Comparison of ENCODE assay signal across 10 mouse cellular contexts in genomic region chr7:62877033-62877432, GRCm38 (mm10). TPM values are rescaled to one million over a fixed set of nuclear protein-coding genes. Genes with fewer than 3 reads are reported as not detected.
A peak's percentile ranks its signal among the peaks of the same experiment; 100 is the strongest.
DNase-seq lines count a peak whose midpoint lies in the region; ATAC-seq and TF ChIP-seq lines count a peak whose summit lies in the region.
"Had no signal": no experiment of that assay in that cellular context is flagged by ENCODE, and none has a peak within 500 bp of the region (broad histone marks: within the 10 kb centered on the region; RNA-seq: fewer than 3 reads in every experiment).

No protein-coding gene starts in this region.

- no peaks in the 10 kb centered on the region for H3K4me1 ChIP-seq in forebrain, embryonic 11.5 days (replicated peaks; ENCODE audit: control insufficient read depth, insufficient read depth, low read length)
- no peaks in the 10 kb centered on the region for H3K4me1 ChIP-seq in forebrain, embryonic 10.5 days
- no peaks in the 10 kb centered on the region for H3K4me1 ChIP-seq in neural tube, embryonic 11.5 days (ENCODE audit: control insufficient read depth, insufficient read depth, low read length)
- H3K4me1 ChIP-seq in stomach, postnatal 0 days (replicated peaks; ENCODE audit: control insufficient read depth, insufficient read depth): no peaks in the 10 kb centered on the region
- H3K4me1 ChIP-seq: neural tube, embryonic 12.5 days had no signal

- no peak overlapping the region for H3K4me2 ChIP-seq in forebrain, embryonic 11.5 days (ENCODE audit: low read depth, low read length, severe bottlenecking)
- no peak overlapping the region for H3K4me2 ChIP-seq in neural tube, embryonic 11.5 days (ENCODE audit: low read depth)
- no peak overlapping the region for H3K4me2 ChIP-seq in stomach, postnatal 0 days (replicated peaks; ENCODE audit: low read depth)
- H3K4me2 ChIP-seq: neural tube, embryonic 12.5 days had no signal

- TF ChIP-seq EP300 in stomach, postnatal 0 days (optimal IDR thresholded peaks at IDR 0.05): no peak

- H3K27ac ChIP-seq in forebrain, embryonic 11.5 days (ENCODE audit: low read depth, low read length): no peak overlapping the region
- no peak overlapping the region for H3K27ac ChIP-seq in forebrain, embryonic 10.5 days
- no peak overlapping the region for H3K27ac ChIP-seq in neural tube, embryonic 11.5 days (ENCODE audit: low read depth, low read length)
- H3K27ac ChIP-seq in stomach, postnatal 0 days (replicated peaks): no peak overlapping the region
- H3K27ac ChIP-seq: neural tube, embryonic 12.5 days had no signal

- no peaks in the 10 kb centered on the region for H3K36me3 ChIP-seq in forebrain, embryonic 11.5 days (ENCODE audit: control insufficient read depth, insufficient read depth, low read length)
- no peaks in the 10 kb centered on the region for H3K36me3 ChIP-seq in forebrain, embryonic 10.5 days (replicated peaks)
- H3K36me3 ChIP-seq in neural tube, embryonic 11.5 days (ENCODE audit: control insufficient read depth, insufficient read depth, low read length): no peaks in the 10 kb centered on the region
- H3K36me3 ChIP-seq in stomach, postnatal 0 days (ENCODE audit: control insufficient read depth, insufficient read depth, low read length): no peaks in the 10 kb centered on the region
- H3K36me3 ChIP-seq: neural tube, embryonic 12.5 days had no signal

- WGBS in forebrain, embryonic 11.5 days: 5% methylated on average over 1 of the region's 1 CpGs
- 18% methylated on average over 1 of the region's 1 CpGs for WGBS in forebrain, embryonic 10.5 days
- 23% methylated on average over 1 of the region's 1 CpGs for WGBS in neural tube, embryonic 11.5 days
- WGBS in stomach, postnatal 0 days: 21% methylated on average over 1 of the region's 1 CpGs

- peak; percentile 76; the same call in 1 of the 2 replicates for ATAC-seq in forebrain, embryonic 11.5 days (replicated peaks; ENCODE audit: low FRiP score)
- ATAC-seq in neural tube, embryonic 11.5 days (ENCODE audit: insufficient read depth, low FRiP score, low TSS enrichment): 0 out of 2 replicates have a peak, but pooled peaks have one; percentile 48
- ATAC-seq in stomach, postnatal 0 days (ENCODE audit: low FRiP score, low TSS enrichment): no peak

- no peak overlapping the region for H3K4me3 ChIP-seq in forebrain, embryonic 11.5 days (ENCODE audit: low read depth, low read length)
- H3K4me3 ChIP-seq in forebrain, embryonic 10.5 days: no peak overlapping the region
- H3K4me3 ChIP-seq in neural tube, embryonic 11.5 days (ENCODE audit: low read depth, low read length): no peak overlapping the region
- no peak overlapping the region for H3K4me3 ChIP-seq in stomach, postnatal 0 days (ENCODE audit: low read depth, low read length)
- H3K4me3 ChIP-seq: neural tube, embryonic 12.5 days had no signal

- no peaks in the 10 kb centered on the region for H3K27me3 ChIP-seq in forebrain, embryonic 11.5 days (ENCODE audit: control insufficient read depth, insufficient read depth, low read length)
- no peaks in the 10 kb centered on the region for H3K27me3 ChIP-seq in forebrain, embryonic 10.5 days (ENCODE audit: poor library complexity, severe bottlenecking)
- H3K27me3 ChIP-seq in neural tube, embryonic 11.5 days (ENCODE audit: control insufficient read depth, insufficient read depth, low read length): no peaks in the 10 kb centered on the region
- no peaks in the 10 kb centered on the region for H3K27me3 ChIP-seq in stomach, postnatal 0 days (ENCODE audit: control insufficient read depth, insufficient read depth, low read length)
- H3K27me3 ChIP-seq: neural tube, embryonic 12.5 days had no signal

- peak; percentile 68 for TF ChIP-seq CTCF in stomach, postnatal 0 days (IDR thresholded peaks at IDR 0.05; ENCODE audit: low read depth)

- H3K9ac ChIP-seq in forebrain, embryonic 11.5 days (ENCODE audit: low read length): no peak overlapping the region
- H3K9ac ChIP-seq in neural tube, embryonic 11.5 days (ENCODE audit: low read length): no peak overlapping the region
- no peak overlapping the region for H3K9ac ChIP-seq in stomach, postnatal 0 days (ENCODE audit: low read length)
- H3K9ac ChIP-seq: neural tube, embryonic 12.5 days had no signal

- peak; percentile 51 for DNase-seq in forebrain, embryonic 11.5 days (ENCODE audit: low spot score)
- no peak for DNase-seq in forebrain, embryonic 10.5 days (ENCODE audit: extremely low spot score, low spot score)
- DNase-seq in neural tube, embryonic 11.5 days (ENCODE audit: low spot score): peak; percentile 25
- DNase-seq in neural tube, embryonic 10.5 days (ENCODE audit: extremely low spot score, low spot score): no peak
- peak; percentile 14 for DNase-seq in embryo, embryonic 9.5 days (ENCODE audit: extremely low spot score)
- DNase-seq in layer of hippocampus, postnatal 10 days (ENCODE audit: low spot score in 2 of 2): peak; percentile 16 to 38
- no peak for DNase-seq in stomach, postnatal 0 days (ENCODE audit: low spot score)
- no peak for DNase-seq in ovary, adult 18-20 months (ENCODE audit: low spot score)

- no peaks in the 10 kb centered on the region for H3K9me3 ChIP-seq in forebrain, embryonic 11.5 days (ENCODE audit: control insufficient read depth, low read length)
- peaks cover 6% of the 10 kb centered on the region; the same call in 1 of the 2 replicates for H3K9me3 ChIP-seq in forebrain, embryonic 10.5 days
- H3K9me3 ChIP-seq in neural tube, embryonic 11.5 days (ENCODE audit: control insufficient read depth, low read length): no peaks in the 10 kb centered on the region
- H3K9me3 ChIP-seq in stomach, postnatal 0 days (ENCODE audit: control insufficient read depth, low read length): no peaks in the 10 kb centered on the region
- H3K9me3 ChIP-seq: neural tube, embryonic 12.5 days had no signal

RNA-seq across cellular contexts. Expression of gene A26c2, which starts 53.6 kb away (rescaled TPM):
- polyA plus RNA-seq in forebrain, embryonic 11.5 days (2014; fragmentation: Nextera tagmentation; extraction: Ambion mirVana): not detected in 2 replicates
- polyA plus RNA-seq in forebrain, embryonic 10.5 days (2016; fragmentation: Nextera tagmentation; extraction: Ambion mirVana): not detected in 2 replicates
- not detected in 2 replicates for polyA plus RNA-seq in neural tube, embryonic 11.5 days (2014; fragmentation: Nextera tagmentation; extraction: Ambion mirVana)
- not detected for total RNA-seq in layer of hippocampus, postnatal 10 days (2021)
- polyA plus RNA-seq in stomach, postnatal 0 days (2015; fragmentation: Nextera tagmentation; extraction: Ambion mirVana): not detected in 2 replicates
- total RNA-seq: heart, adult 18-20 months had no signal
- polyA plus RNA-seq: neural tube, embryonic 12.5 days had no signal

Comparison
In these comparisons a context has a peak if more than half of its experiments do, and no peak if none do; other contexts are left out.
1. DNase-seq: peak in forebrain, embryonic 11.5 days (single experiment), neural tube, embryonic 11.5 days (single experiment), embryo, embryonic 9.5 days (single experiment) and layer of hippocampus, postnatal 10 days (2 of 2); none in forebrain, embryonic 10.5 days (single experiment), neural tube, embryonic 10.5 days (single experiment), stomach, postnatal 0 days (single experiment) and ovary, adult 18-20 months (single experiment).